Mouse (Mus musculus) thymus, adult 2 months (tissue): ENCODE data around the gene Cmtm5.

Experiments used
- CTCF ChIP-seq: fragments of 200-500 bp; IDR thresholded peaks from 2 replicates; pipeline ENCODE4 v1.5.1; 2012; ENCODE audit warnings: mild to moderate bottlenecking, control low read depth, low read length, moderate library complexity, borderline replicate concordance; ENCODE audit not compliant: control insufficient read depth, poor library complexity, insufficient read depth; ENCODE audit errors: extremely low read depth
- POLR2A ChIP-seq: fragments of 200-500 bp; IDR thresholded peaks from 2 replicates; pipeline ENCODE4 v1.6.1; 2012; ENCODE audit warnings: mild to moderate bottlenecking, low read length, control low read depth, moderate library complexity; ENCODE audit not compliant: control insufficient read depth, poor library complexity, insufficient read depth; ENCODE audit errors: extremely low read depth

DNA sequence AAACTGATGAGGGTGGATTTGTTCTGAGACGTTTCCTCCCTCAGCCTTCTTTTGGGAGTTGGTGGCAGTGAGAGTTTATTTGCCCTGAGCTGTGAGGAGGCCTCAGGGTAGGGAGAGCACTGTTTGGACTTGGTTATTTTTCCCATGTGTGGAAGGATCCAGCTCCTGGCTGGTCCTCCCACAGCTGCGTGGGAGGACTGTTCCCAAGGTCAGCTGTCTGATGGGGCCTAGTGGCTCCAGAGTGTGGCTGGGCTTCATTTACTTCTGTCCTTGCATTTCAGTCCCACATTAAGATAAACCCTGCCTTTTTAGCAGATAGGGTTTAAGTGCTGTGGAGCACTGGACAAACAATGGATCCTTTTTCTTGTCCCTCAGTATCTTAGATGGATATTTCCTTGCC is 38.6 kb upstream of the Cmtm5 start:
- no peak for TF ChIP-seq CTCF
- no peak for TF ChIP-seq POLR2A
